Mouse (Mus musculus): ENCODE data around the gene Tspan15. TPM values are rescaled to one million over a fixed set of nuclear protein-coding genes. Genes with fewer than 3 reads are reported as not detected.

Tspan15 gene
- total and polyA plus RNA-seq, 3 experiments: 0.23 to 2.2 TPM; not detected in 1

- no peak for DNase-seq (ENCODE audit: low read depth, low spot score)
- H3K79me2 ChIP-seq (ENCODE audit: control insufficient read depth, insufficient read depth, low read length, poor library complexity): no peaks in the 10 kb centered on the region
- TF ChIP-seq MAFK (IDR thresholded peaks at IDR 0.05; ENCODE audit: borderline replicate concordance, low read depth, low read length): no peak
- TF ChIP-seq SMC3 (IDR thresholded peaks at IDR 0.05; ENCODE audit: low read depth, low read length): no peak
- TF ChIP-seq ZMIZ1 (IDR thresholded peaks at IDR 0.05; ENCODE audit: low read depth, low read length): no peak
- no peak for TF ChIP-seq TBP (IDR thresholded peaks at IDR 0.05; ENCODE audit: low read depth, low read length)
- no peaks in the 10 kb centered on the region for H3K9me3 ChIP-seq (replicated peaks; ENCODE audit: insufficient read depth, low read length)
- no peaks in the 10 kb centered on the region for H3K4me1 ChIP-seq (ENCODE audit: control insufficient read depth in 1 of 2, insufficient read depth in 2 of 2, low read length in 2 of 2)
- H3K27me3 ChIP-seq (ENCODE audit: control insufficient read depth in 1 of 2, insufficient read depth in 2 of 2, low read length in 2 of 2): peaks cover 0 to 7% of the 10 kb centered on the region in 2 experiments; a peak in 2 of 4 replicates
- H3K9ac ChIP-seq (ENCODE audit: control insufficient read depth, low read depth, low read length, poor library complexity, severe bottlenecking): no peak overlapping the region
- H3K4me3 ChIP-seq (ENCODE audit: control insufficient read depth in 1 of 2, insufficient read depth in 1 of 2, low read depth in 2 of 2, low read length in 2 of 2): no peak overlapping the region
- H3K27ac ChIP-seq (ENCODE audit: control insufficient read depth, low read depth, low read length): no peak overlapping the region
- no peaks in the 10 kb centered on the region for H3K36me3 ChIP-seq (ENCODE audit: control insufficient read depth in 1 of 2, insufficient read depth in 2 of 2, low read length in 2 of 2)
Observed at GRCm38 (mm10) chr10:62149929-62150328, 81.1 kb downstream of the Tspan15 start.

GRCm38 (mm10) chr10:62147466-62148248, 83.4 kb downstream of the Tspan15 start:
- Histone ChIP-seq H3K27me3 (ENCODE audit: control insufficient read depth in 1 of 2, insufficient read depth in 2 of 2, low read length in 2 of 2) (peaks cover 0 to 4% of the 10 kb centered on the region in 2 experiments; a peak in 2 of 4 replicates), H3K27ac (ENCODE audit: control insufficient read depth, low read depth, low read length) (no peak overlapping the region), H3K79me2 (ENCODE audit: control insufficient read depth, insufficient read depth, low read length, poor library complexity) (no peaks in the 10 kb centered on the region), H3K4me1 (ENCODE audit: control insufficient read depth in 1 of 2, insufficient read depth in 2 of 2, low read length in 2 of 2) (no peaks in the 10 kb centered on the region), H3K4me3 (ENCODE audit: control insufficient read depth in 1 of 2, insufficient read depth in 1 of 2, low read depth in 2 of 2, low read length in 2 of 2) (no peak overlapping the region), H3K36me3 (ENCODE audit: control insufficient read depth in 1 of 2, insufficient read depth in 2 of 2, low read length in 2 of 2) (no peaks in the 10 kb centered on the region), H3K9ac (ENCODE audit: control insufficient read depth, low read depth, low read length, poor library complexity, severe bottlenecking) (no peak overlapping the region), H3K9me3 (replicated peaks; ENCODE audit: insufficient read depth, low read length) (no peaks in the 10 kb centered on the region)
- no peak for DNase-seq (ENCODE audit: low read depth, low spot score)
- TF ChIP-seq GABPA (IDR thresholded peaks at IDR 0.05; ENCODE audit: low read depth, low read length) (no peak), BHLHE40 (IDR thresholded peaks at IDR 0.05; ENCODE audit: borderline replicate concordance, low read depth, low read length) (no peak), SMC3 (IDR thresholded peaks at IDR 0.05; ENCODE audit: low read depth, low read length) (no peak), ELF1 (IDR thresholded peaks at IDR 0.05; ENCODE audit: low read depth, low read length) (no peak), SIN3A (IDR thresholded peaks at IDR 0.05; ENCODE audit: low read length) (no peak), MXI1 (IDR thresholded peaks at IDR 0.05; ENCODE audit: low read depth, low read length) (no peak), MYB (IDR thresholded peaks at IDR 0.05; ENCODE audit: low read depth, low read length) (no peak), E2F4 (IDR thresholded peaks at IDR 0.05; ENCODE audit: borderline replicate concordance, low read depth, low read length) (no peak), RAD21 (IDR thresholded peaks at IDR 0.05; ENCODE audit: low read depth, low read length) (no peak), MAZ (IDR thresholded peaks at IDR 0.05; ENCODE audit: low read depth, low read length) (no peak), GATA1 (IDR thresholded peaks at IDR 0.05; ENCODE audit: low read depth, low read length) (no peak), TBP (IDR thresholded peaks at IDR 0.05; ENCODE audit: low read depth, low read length) (no peak), POLR2AphosphoS2 (IDR thresholded peaks at IDR 0.05; ENCODE audit: low read length) (no peak), RCOR1 (IDR thresholded peaks at IDR 0.05; ENCODE audit: low read depth, low read length) (no peak), ZC3H11A (IDR thresholded peaks at IDR 0.05; ENCODE audit: low read depth, low read length) (no peak), ZMIZ1 (IDR thresholded peaks at IDR 0.05; ENCODE audit: low read depth, low read length) (no peak), MYC (IDR thresholded peaks at IDR 0.05; ENCODE audit: low read depth, low read length) (no peak)

All from MEL (cell line).